Mouse (Mus musculus) limb, embryonic 11.5 days (tissue): ENCODE results near the gene Cdk13. TPM values are rescaled to one million over a fixed set of nuclear protein-coding genes. Genes with fewer than 3 reads are reported as not detected.

Experiments
- ATAC-seq: fragments of 200-750 bp; cut with Nextera tagmentation; 2 replicates; pipeline ENCODE4 v1.8.0; 2017; ENCODE audit warnings: low read depth; ENCODE audit not compliant: insufficient number of reproducible peaks, low FRiP score, low TSS enrichment
- DNase-seq: peaks from one replicate; pipeline ENCODE4 v3.0.0-alpha.2; 2015; ENCODE audit warnings: low spot score
- H3K27ac ChIP-seq: fragments of 300-500 bp; sonication (generic); replicated peaks from 2 replicates; pipeline ENCODE4 v1.5.1; 2014; ENCODE audit warnings: low read depth, mild to moderate bottlenecking, low read length
- H3K27me3 ChIP-seq: fragments of 300-500 bp; sonication (generic); 2 replicates; pipeline ENCODE4 v1.6.1; 2014; ENCODE audit warnings: mild to moderate bottlenecking, low read length, mixed read lengths; ENCODE audit not compliant: control insufficient read depth, insufficient read depth
- H3K36me3 ChIP-seq: fragments of 300-500 bp; sonication (generic); 2 replicates; pipeline ENCODE4 v1.6.1; 2014; ENCODE audit warnings: mild to moderate bottlenecking, low read length, moderate library complexity, mixed read lengths; ENCODE audit not compliant: control insufficient read depth, insufficient read depth
- H3K4me1 ChIP-seq: fragments of 300-500 bp; sonication (generic); 2 replicates; pipeline ENCODE4 v1.6.1; 2014; ENCODE audit warnings: low read length, mixed read lengths; ENCODE audit not compliant: control insufficient read depth, insufficient read depth
- H3K4me2 ChIP-seq: fragments of 300-500 bp; sonication (generic); 2 replicates; pipeline ENCODE4 v1.6.1; 2014; ENCODE audit warnings: low read depth, mild to moderate bottlenecking, moderate library complexity; ENCODE audit not compliant: severe bottlenecking
- H3K4me3 ChIP-seq: fragments of 300-500 bp; sonication (generic); 2 replicates; pipeline ENCODE4 v1.5.1; 2014; ENCODE audit warnings: low read depth, low read length
- H3K9ac ChIP-seq: fragments of 300-500 bp; sonication (generic); 2 replicates; pipeline ENCODE4 v1.6.1; 2014; ENCODE audit warnings: mild to moderate bottlenecking, low read length
- H3K9me3 ChIP-seq: fragments of 300-500 bp; sonication (generic); 2 replicates; pipeline ENCODE4 v1.6.1; 2016; ENCODE audit warnings: low read length; ENCODE audit not compliant: control insufficient read depth
- WGBS: fragments of 180-500 bp; shearing (Covaris S2); extraction: QIAGEN DNeasy Blood & Tissue Kit; methylation state at CpG from one replicate; pipeline ENCODE4 v1.1.7; 2014; 5-methylcytosine and 5-hydroxymethylcytosine counted together
- polyA plus RNA-seq: library from polyadenylated mRNA; unstranded; fragments of >200 nt; fragmentation: Nextera tagmentation; extraction: Ambion mirVana; gene quantifications from 2 replicates; pipeline ENCODE4 v1.2.1, GENCODE M21; 2014

The Cdk13 gene
- polyA plus RNA-seq, 1 experiment from 2014 or later, result 18.1 TPM

DNA sequence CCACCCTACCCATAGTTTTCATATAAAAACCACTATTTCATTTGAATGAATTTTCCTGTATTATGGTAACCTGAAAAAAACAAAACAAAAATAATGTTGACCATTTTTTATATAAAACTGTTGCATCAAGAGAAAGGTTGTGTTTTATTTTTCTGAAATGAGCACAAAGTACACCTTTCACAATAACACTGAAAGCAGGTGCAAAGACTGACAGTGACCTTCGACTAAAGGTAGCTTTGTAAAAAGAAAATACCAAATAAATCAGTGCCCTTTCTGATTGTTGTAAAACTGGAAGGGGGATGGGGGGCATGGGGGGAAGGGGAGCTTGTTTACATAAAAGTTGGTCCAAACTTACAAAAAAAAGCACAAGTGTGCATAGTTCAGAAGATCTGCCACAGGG, 87.5 kb downstream of the Cdk13 start:
- no peak for ATAC-seq
- Histone ChIP-seq H3K36me3 (peaks cover 11% of the 10 kb centered on the region), H3K4me1 (no peaks in the 10 kb centered on the region), H3K27ac (no peak overlapping the region), H3K4me3 (no peak overlapping the region), H3K27me3 (no peaks in the 10 kb centered on the region), H3K9me3 (no peaks in the 10 kb centered on the region), H3K4me2 (no peak overlapping the region), H3K9ac (no peak overlapping the region)
- no peak for DNase-seq
- 96% methylated on average over 1 of the region's 1 CpGs for WGBS

DNA sequence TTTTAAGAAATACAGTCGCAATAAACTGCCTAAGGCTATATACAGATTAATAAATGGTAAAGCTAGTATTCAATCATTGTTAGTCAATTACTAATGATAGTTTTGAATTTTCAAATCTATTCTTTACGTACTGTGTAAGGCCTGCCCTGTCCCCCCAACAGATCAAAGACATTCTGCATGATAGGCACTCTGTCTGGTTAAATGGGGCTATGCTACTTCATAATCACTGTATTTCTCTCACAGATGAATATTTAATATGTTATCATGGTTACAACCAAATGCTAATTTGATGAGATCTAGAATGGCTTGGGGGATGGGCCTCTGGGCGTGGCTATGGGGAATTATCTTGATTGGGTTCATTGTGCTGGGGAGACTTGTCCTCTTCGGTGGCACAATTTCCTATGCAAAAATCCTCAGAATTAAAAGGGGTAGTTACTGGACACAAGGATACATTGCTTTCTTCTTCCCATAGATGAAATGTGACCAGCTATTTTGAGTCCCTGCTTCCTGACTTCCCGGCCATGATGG, 96.0 kb downstream of the Cdk13 start:
- Histone ChIP-seq H3K4me3 (no peak overlapping the region), H3K27me3 (no peaks in the 10 kb centered on the region), H3K36me3 (no peaks in the 10 kb centered on the region), H3K9ac (no peak overlapping the region), H3K9me3 (no peaks in the 10 kb centered on the region), H3K4me1 (no peaks in the 10 kb centered on the region), H3K4me2 (no peak overlapping the region), H3K27ac (no peak overlapping the region)
- 90% methylated on average over 5 of the region's 5 CpGs for WGBS
- DNase-seq (no peak), ATAC-seq (no peak)

DNA sequence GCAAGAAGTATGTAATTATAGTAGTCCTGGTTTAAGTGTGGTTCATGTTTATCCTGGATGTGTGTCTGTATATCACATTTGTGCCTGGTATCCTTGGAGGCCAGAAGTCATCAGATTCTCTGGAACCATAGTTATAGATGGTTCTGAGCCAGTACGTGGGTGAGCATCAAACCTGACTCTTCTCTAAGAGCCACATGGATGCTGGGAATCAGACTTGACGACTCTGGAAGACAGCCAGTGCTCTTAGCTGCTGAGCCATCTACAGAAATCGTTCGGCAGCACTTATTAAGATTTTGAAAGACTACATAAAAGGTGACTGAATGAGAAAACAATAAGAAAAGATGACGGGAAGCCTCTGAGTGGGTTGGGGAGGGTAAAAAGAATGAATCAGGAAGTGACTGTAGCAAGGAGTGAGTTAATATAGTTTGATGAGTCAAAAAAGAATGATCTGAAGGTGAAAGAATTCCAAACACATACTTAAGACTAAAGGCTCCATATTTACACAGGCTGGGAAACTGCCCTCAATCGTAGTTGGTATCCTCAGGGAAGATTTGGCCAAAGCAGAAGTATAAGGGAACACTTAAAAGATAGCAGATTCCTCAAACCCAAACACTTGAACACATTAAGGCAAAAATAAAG, 99.6 kb downstream of the Cdk13 start:
- Histone ChIP-seq H3K9me3 (no peaks in the 10 kb centered on the region), H3K27ac (no peak overlapping the region), H3K4me1 (no peaks in the 10 kb centered on the region), H3K4me3 (no peak overlapping the region), H3K9ac (no peak overlapping the region), H3K36me3 (no peaks in the 10 kb centered on the region), H3K27me3 (no peaks in the 10 kb centered on the region), H3K4me2 (no peak overlapping the region)
- ATAC-seq (no peak), DNase-seq (no peak)
- 92% methylated on average over 6 of the region's 6 CpGs for WGBS

DNA sequence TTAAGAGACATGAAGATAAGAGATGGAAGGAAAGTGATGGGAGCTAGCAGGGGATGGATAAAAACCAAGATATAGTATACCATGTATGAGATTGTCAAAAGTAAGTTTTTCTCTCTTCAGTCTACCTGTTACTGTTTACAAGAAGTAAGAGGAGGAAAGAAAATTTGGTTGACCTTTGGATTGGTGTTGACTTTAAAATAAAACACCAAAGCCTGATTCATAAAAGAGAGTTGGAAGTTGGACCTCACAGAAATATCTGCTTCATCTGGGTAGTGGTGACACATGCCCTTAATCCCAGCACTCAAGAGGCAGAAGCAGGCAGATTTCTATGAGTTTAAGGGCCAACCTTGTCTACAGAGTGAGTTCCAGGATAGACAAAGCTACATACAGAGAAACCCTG, 102.6 kb downstream of the Cdk13 start:
- Histone ChIP-seq H3K27ac (no peak overlapping the region), H3K9ac (no peak overlapping the region), H3K27me3 (no peaks in the 10 kb centered on the region), H3K36me3 (no peaks in the 10 kb centered on the region), H3K4me3 (no peak overlapping the region), H3K9me3 (no peaks in the 10 kb centered on the region), H3K4me2 (no peak overlapping the region), H3K4me1 (no peaks in the 10 kb centered on the region)
- DNase-seq (no peak), ATAC-seq (no peak)

DNA sequence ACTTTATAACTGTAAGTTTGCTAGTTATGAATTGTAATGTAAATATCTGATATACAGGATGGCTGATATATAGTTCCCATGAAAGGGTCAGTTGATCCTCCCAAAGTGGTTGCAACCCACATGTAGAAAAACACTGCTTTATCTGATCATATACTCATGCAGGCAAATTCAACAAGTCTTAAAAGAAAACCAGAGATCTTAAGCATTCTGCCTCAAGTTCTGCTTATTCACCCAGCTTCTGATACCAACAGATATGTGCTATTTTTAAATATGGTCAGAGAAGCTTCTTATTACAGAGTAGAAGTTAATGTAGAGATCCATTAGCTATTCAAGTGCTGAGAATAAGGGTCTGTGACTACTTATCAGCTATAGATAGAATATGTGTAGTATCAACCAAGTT, 103.6 kb downstream of the Cdk13 start:
- no peak overlapping the region for H3K27ac ChIP-seq
- DNase-seq, result no peak
- no peaks in the 10 kb centered on the region for H3K36me3 ChIP-seq
- H3K4me1 ChIP-seq, result no peaks in the 10 kb centered on the region
- H3K9ac ChIP-seq, result no peak overlapping the region
- no peaks in the 10 kb centered on the region for H3K27me3 ChIP-seq
- H3K9me3 ChIP-seq, result no peaks in the 10 kb centered on the region
- no peak for ATAC-seq
- no peak overlapping the region for H3K4me2 ChIP-seq
- no peak overlapping the region for H3K4me3 ChIP-seq

GRCm38 (mm10) chr13:17700090-17700715, 104.7 kb downstream of the Cdk13 start:
- no peak overlapping the region for H3K27ac ChIP-seq
- no peaks in the 10 kb centered on the region for H3K27me3 ChIP-seq
- WGBS, result 87% methylated on average over 3 of the region's 3 CpGs

GRCm38 (mm10) chr13:17695898-17696580, 108.9 kb downstream of the Cdk13 start:
- Histone ChIP-seq H3K9ac (peak overlapping the region; percentile 91), H3K27ac (no peak overlapping the region), H3K4me1 (no peaks in the 10 kb centered on the region), H3K4me2 (peak overlapping the region; percentile 65), H3K27me3 (no peaks in the 10 kb centered on the region), H3K36me3 (no peaks in the 10 kb centered on the region), H3K4me3 (peak overlapping the region; percentile 83), H3K9me3 (no peaks in the 10 kb centered on the region)
- ATAC-seq, result no peak
- no peak for DNase-seq
- 17% methylated on average over 7 of the region's 7 CpGs for WGBS

More at GRCm38 (mm10) chr13:17700090-17700715, 104.7 kb downstream of the Cdk13 start:
- Histone ChIP-seq H3K36me3 (no peaks in the 10 kb centered on the region), H3K4me2 (no peak overlapping the region), H3K4me3 (no peak overlapping the region), H3K9ac (no peak overlapping the region), H3K9me3 (no peaks in the 10 kb centered on the region), H3K4me1 (no peaks in the 10 kb centered on the region)
- DNase-seq (no peak), ATAC-seq (no peak)

DNA sequence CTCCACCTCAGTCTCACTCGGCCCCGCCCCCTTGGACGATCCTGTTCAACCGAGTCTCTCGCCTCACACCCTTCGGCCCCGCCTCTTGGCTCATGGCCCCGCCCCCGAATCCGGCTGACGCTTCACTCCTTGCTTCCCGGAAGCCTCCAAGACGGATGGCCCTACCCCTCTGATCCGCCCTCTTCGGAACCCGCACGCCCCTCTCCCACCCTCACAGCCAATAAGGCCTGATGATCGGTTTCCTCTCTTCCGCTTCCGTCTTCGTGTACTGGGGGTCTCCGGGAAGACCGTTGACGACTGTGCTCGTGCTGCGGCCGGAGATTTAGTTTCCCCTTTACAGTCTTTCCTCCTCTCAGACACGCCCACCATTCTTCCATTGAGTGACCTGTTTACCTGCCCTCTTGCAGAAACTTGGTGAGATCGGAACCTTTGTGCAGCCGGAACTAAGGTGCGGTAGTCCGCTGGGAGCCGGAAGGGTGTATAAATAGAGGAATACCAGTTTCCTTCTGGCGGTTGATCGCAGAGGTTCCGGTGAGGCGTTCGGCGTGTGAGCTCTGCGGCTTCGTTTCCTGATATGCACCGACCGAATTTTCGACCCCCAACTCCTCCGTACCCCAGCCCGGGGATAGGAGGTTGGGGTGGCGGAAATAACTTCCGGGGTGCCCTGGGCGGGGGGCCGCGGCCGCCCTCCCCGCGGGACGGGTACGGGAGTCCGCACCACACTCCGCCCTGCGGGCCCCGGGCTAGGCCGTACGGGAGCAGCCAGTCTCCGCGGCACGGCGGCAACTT, 109.8 kb downstream of the Cdk13 start, which contains the start of the genes Mplkip and Sugct:
Mplkip (plus strand) TSS at position 282 of the 789 bp plus-strand sequence.
Sugct (minus strand) TSS at position 643 of the 789 bp plus-strand sequence.
- peak within 1 kb of the TSS; percentile 65 for H3K4me2 ChIP-seq
- H3K27ac ChIP-seq, result peak within 1 kb of the TSS; percentile 87
- H3K36me3 ChIP-seq, result no peaks in the 10 kb centered on the region
- H3K9me3 ChIP-seq, result no peaks in the 10 kb centered on the region
- H3K9ac ChIP-seq, result peak within 1 kb of the TSS; percentile 91
- H3K4me3 ChIP-seq, result peak within 1 kb of the TSS; percentile 83
- no peaks in the 10 kb centered on the region for H3K27me3 ChIP-seq
- DNase-seq (peak; percentile 100), ATAC-seq (peak; percentile 99)
- under 1% methylated on average over 65 of the region's 66 CpGs for WGBS
- H3K4me1 ChIP-seq, result no peaks in the 10 kb centered on the region
